ENCODE assay signal across 8 mouse cellular contexts in genomic region chr13:52223098-52223962, GRCm38 (mm10).
DNase-seq lines count a peak whose midpoint lies in the region; ATAC-seq lines count a peak whose summit lies in the region.

No protein-coding gene starts in this region.

- H3K9ac ChIP-seq in forebrain, embryonic 15.5 days (replicated peaks) = no peak overlapping the region
- no peak overlapping the region for H3K9ac ChIP-seq in hindbrain, embryonic 12.5 days
- peak overlapping the region; percentile 12; the same call in 1 of the 2 replicates for H3K9ac ChIP-seq in stomach, embryonic 16.5 days (ENCODE audit: low read length)

- peaks cover 11% of the 10 kb centered on the region for H3K4me1 ChIP-seq in forebrain, embryonic 15.5 days
- H3K4me1 ChIP-seq in hindbrain, embryonic 12.5 days = peaks cover 13% of the 10 kb centered on the region
- H3K4me1 ChIP-seq in stomach, embryonic 16.5 days (ENCODE audit: control insufficient read depth, insufficient read depth, low read length) = peaks cover 16% of the 10 kb centered on the region

- DNase-seq in left cerebral cortex, postnatal 10 days (ENCODE audit: extremely low spot score in 1 of 2, low spot score in 2 of 2) = peak; percentile 23 to 41
- no peak for DNase-seq in left cerebral cortex, postnatal 36 days (ENCODE audit: low spot score in 2 of 2)
- peak; percentile 21 for DNase-seq in c-Kit-positive CD71-positive TER-119-negative erythroid progenitor cells, embryonic 14.5 days (ENCODE audit: low read depth)
- peak; percentile 62 to 66 for DNase-seq in layer of hippocampus, postnatal 10 days (ENCODE audit: low spot score in 2 of 2)

- no peaks in the 10 kb centered on the region for H3K36me3 ChIP-seq in forebrain, embryonic 15.5 days
- no peaks in the 10 kb centered on the region for H3K36me3 ChIP-seq in hindbrain, embryonic 12.5 days
- H3K36me3 ChIP-seq in stomach, embryonic 16.5 days (ENCODE audit: control insufficient read depth, insufficient read depth, low read length) = no peaks in the 10 kb centered on the region

- WGBS in forebrain, embryonic 15.5 days = 31% methylated on average over 6 of the region's 6 CpGs
- 36% methylated on average over 6 of the region's 6 CpGs for WGBS in hindbrain, embryonic 12.5 days
- 62% methylated on average over 6 of the region's 6 CpGs for WGBS in stomach, embryonic 16.5 days

- no peaks in the 10 kb centered on the region for H3K27me3 ChIP-seq in forebrain, embryonic 15.5 days
- H3K27me3 ChIP-seq in hindbrain, embryonic 12.5 days = peaks cover 49% of the 10 kb centered on the region
- no peaks in the 10 kb centered on the region for H3K27me3 ChIP-seq in stomach, embryonic 16.5 days (ENCODE audit: control insufficient read depth, insufficient read depth, low read length)

- H3K4me3 ChIP-seq in forebrain, embryonic 15.5 days = no peak overlapping the region
- H3K4me3 ChIP-seq in hindbrain, embryonic 12.5 days = no peak overlapping the region
- H3K4me3 ChIP-seq in stomach, embryonic 16.5 days (replicated peaks; ENCODE audit: low read length) = no peak overlapping the region

- no peak overlapping the region for H3K4me2 ChIP-seq in forebrain, embryonic 15.5 days (replicated peaks)
- H3K4me2 ChIP-seq in hindbrain, embryonic 12.5 days (replicated peaks) = no peak overlapping the region
- H3K4me2 ChIP-seq in stomach, embryonic 16.5 days (ENCODE audit: low read depth, low read length) = no peak overlapping the region

- intact Hi-C loops in left cerebral cortex, postnatal 10 days (cut with DNase I) = loop anchor here (2.0 kb wide), 1 partner anchor 379 kb away; no protein-coding TSS in a partner anchor
- intact Hi-C loops in left cerebral cortex, postnatal 36 days (cut with DNase I) = loop anchor here (1.0 kb wide), 1 partner anchor 384 kb away; no protein-coding TSS in a partner anchor

- H3K27ac ChIP-seq in forebrain, embryonic 15.5 days (replicated peaks) = no peak overlapping the region
- no peak overlapping the region for H3K27ac ChIP-seq in hindbrain, embryonic 12.5 days
- H3K27ac ChIP-seq in stomach, embryonic 16.5 days (ENCODE audit: low read length) = no peak overlapping the region

- H3K9me3 ChIP-seq in forebrain, embryonic 15.5 days = 0 out of 2 replicates have a peak, but pooled peaks cover 3% of the 10 kb centered on the region
- H3K9me3 ChIP-seq in hindbrain, embryonic 12.5 days (replicated peaks) = 0 out of 2 replicates have a peak, but pooled peaks cover 4% of the 10 kb centered on the region
- H3K9me3 ChIP-seq in stomach, embryonic 16.5 days (replicated peaks; ENCODE audit: control insufficient read depth, low read length) = peaks cover 3% of the 10 kb centered on the region; the same call in 1 of the 2 replicates

- ATAC-seq in forebrain, embryonic 15.5 days (replicated peaks) = peak; percentile 66
- peak; percentile 61; the same call in 1 of the 2 replicates for ATAC-seq in hindbrain, embryonic 12.5 days (ENCODE audit: low FRiP score)
- ATAC-seq in megakaryocyte-erythroid progenitor cell, adult 5-6 weeks (replicated peaks; ENCODE audit: low FRiP score, low TSS enrichment, poor library complexity, severe bottlenecking) = peak; percentile 68
- peak; percentile 31; the same call in 1 of the 2 replicates for ATAC-seq in stomach, embryonic 16.5 days (ENCODE audit: insufficient read depth, low FRiP score)

Comparison
In these comparisons a context has a peak if more than half of its experiments do, and no peak if none do; other contexts are left out.
1. DNase-seq: peak in left cerebral cortex, postnatal 10 days (2 of 2), c-Kit-positive CD71-positive TER-119-negative erythroid progenitor cells, embryonic 14.5 days (single experiment) and layer of hippocampus, postnatal 10 days (2 of 2); none in left cerebral cortex, postnatal 36 days (0 of 2).
2. Peak in every context shown above with its lines, with median percentiles within 50 percentile points of each other: ATAC-seq.